Mouse (Mus musculus) intestine, postnatal 0 days (tissue): ENCODE data around the gene Ptpn11. TPM values are rescaled to one million over a fixed set of nuclear protein-coding genes. Genes with fewer than 3 reads are reported as not detected.

Experiments
- ATAC-seq: fragments of 200-750 bp; cut with Nextera tagmentation; 2 replicates; pipeline ENCODE4 v1.8.0; 2017; ENCODE audit warnings: mild to moderate bottlenecking, moderate TSS enrichment, moderate library complexity
- H3K27ac ChIP-seq: fragments of 300-500 bp; sonication (generic); 2 replicates; pipeline ENCODE4 v1.5.1; 2014; ENCODE audit warnings: mild to moderate bottlenecking, low read depth, low read length, moderate library complexity
- H3K27me3 ChIP-seq: fragments of 300-500 bp; sonication (generic); replicated peaks from 2 replicates; pipeline ENCODE4 v1.6.1; 2014; ENCODE audit warnings: low read length, mixed read lengths; ENCODE audit not compliant: control insufficient read depth, insufficient read depth
- H3K36me3 ChIP-seq: fragments of 300-500 bp; sonication (generic); 2 replicates; pipeline ENCODE4 v1.6.1; 2014; ENCODE audit warnings: mild to moderate bottlenecking, moderate library complexity; ENCODE audit not compliant: control insufficient read depth, insufficient read depth
- H3K4me1 ChIP-seq: fragments of 300-500 bp; sonication (generic); replicated peaks from 2 replicates; pipeline ENCODE4 v1.6.1; 2014; ENCODE audit warnings: antibody characterized with exemption, low read length, mixed read lengths; ENCODE audit not compliant: control insufficient read depth, insufficient read depth
- H3K4me2 ChIP-seq: fragments of 300-500 bp; sonication (generic); replicated peaks from 2 replicates; pipeline ENCODE4 v1.6.1; 2014; ENCODE audit warnings: low read depth, mild to moderate bottlenecking, moderate library complexity
- H3K4me3 ChIP-seq: fragments of 300-500 bp; sonication (generic); 2 replicates; pipeline ENCODE4 v1.5.1; 2014; ENCODE audit warnings: low read depth, low read length
- H3K9ac ChIP-seq: fragments of 300-500 bp; sonication (generic); 2 replicates; pipeline ENCODE4 v1.6.1; 2014; ENCODE audit warnings: mild to moderate bottlenecking, low read depth, low read length
- H3K9me3 ChIP-seq: fragments of 300-500 bp; sonication (generic); 2 replicates; pipeline ENCODE4 v1.6.1; 2016; ENCODE audit warnings: mixed run types; ENCODE audit not compliant: control insufficient read depth
- CTCF ChIP-seq: sonication (generic); IDR thresholded peaks from 2 replicates; pipeline ENCODE4 v1.5.1; 2016; ENCODE audit warnings: low read depth, mild to moderate bottlenecking, control low read depth, antibody characterized with exemption, moderate library complexity
- WGBS: fragments of 180-500 bp; shearing (Covaris S2); extraction: QIAGEN DNeasy Blood & Tissue Kit; methylation state at CpG from one replicate; pipeline ENCODE4 v1.1.7; 2014; 5-methylcytosine and 5-hydroxymethylcytosine counted together
- polyA plus RNA-seq: library from polyadenylated mRNA; unstranded; fragments of >200 nt; fragmentation: Nextera tagmentation; extraction: Ambion mirVana; gene quantifications from 2 replicates; pipeline ENCODE4 v1.2.1, GENCODE M21; 2015

Ptpn11 gene
- polyA plus RNA-seq, 1 experiment from 2014 or later, result 14.0 TPM

DNA sequence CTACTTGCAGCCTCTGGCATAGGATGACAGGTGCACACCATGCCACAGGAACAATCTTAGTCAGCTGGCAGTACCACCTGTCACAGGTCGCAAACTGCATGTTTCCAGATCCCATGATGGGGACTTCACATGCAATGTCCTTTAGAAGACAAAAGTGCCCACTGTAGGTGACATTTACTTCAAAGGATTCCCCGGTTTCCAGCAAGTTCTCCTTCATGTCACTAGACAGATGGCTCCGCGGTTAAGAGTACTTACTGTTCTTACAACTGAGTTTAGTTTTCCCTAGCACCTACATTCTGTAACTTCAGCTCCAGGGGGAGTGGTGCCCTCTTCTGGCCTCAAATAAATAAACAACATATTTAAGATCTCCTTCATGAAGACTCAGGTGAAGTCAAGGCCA, 18.4 kb downstream of the Ptpn11 start:
- no peak overlapping the region for H3K4me2 ChIP-seq
- H3K27ac ChIP-seq, result no peak overlapping the region
- no peak overlapping the region for H3K9ac ChIP-seq
- ATAC-seq, result no peak
- WGBS, result 92% methylated on average over 4 of the region's 4 CpGs
- H3K27me3 ChIP-seq, result no peaks in the 10 kb centered on the region
- H3K36me3 ChIP-seq, result peaks cover 25% of the 10 kb centered on the region
- H3K9me3 ChIP-seq, result no peaks in the 10 kb centered on the region
- no peak overlapping the region for H3K4me3 ChIP-seq
- H3K4me1 ChIP-seq, result no peaks in the 10 kb centered on the region; the same call in 1 of the 2 replicates
- TF ChIP-seq CTCF, result peak; percentile 49

DNA sequence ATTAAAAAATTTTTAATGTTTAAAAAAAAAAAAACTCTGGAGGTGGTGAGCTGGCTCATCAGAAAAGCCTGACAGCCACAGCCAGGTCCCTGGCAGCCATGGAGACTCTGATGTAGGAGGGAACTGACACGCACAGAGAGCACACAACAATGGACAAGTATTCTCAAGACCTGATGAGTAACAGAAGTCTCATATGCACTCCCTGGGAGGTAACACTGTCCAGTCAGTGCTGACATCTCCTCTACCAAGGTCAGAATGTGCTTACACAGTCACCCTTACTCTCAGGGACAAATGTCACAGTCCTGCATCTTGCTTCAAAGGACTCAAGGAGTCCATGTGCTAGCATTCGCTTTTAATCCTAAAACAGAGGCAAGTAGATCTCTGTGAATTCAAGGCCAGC, 21.6 kb downstream of the Ptpn11 start:
- Histone ChIP-seq H3K9me3 (no peaks in the 10 kb centered on the region), H3K27ac (no peak overlapping the region), H3K4me2 (no peak overlapping the region), H3K9ac (no peak overlapping the region), H3K4me1 (no peaks in the 10 kb centered on the region), H3K27me3 (no peaks in the 10 kb centered on the region), H3K36me3 (peaks cover 52% of the 10 kb centered on the region), H3K4me3 (no peak overlapping the region)
- no peak for ATAC-seq
- no peak for TF ChIP-seq CTCF
- 86% methylated on average over 2 of the region's 2 CpGs for WGBS

DNA sequence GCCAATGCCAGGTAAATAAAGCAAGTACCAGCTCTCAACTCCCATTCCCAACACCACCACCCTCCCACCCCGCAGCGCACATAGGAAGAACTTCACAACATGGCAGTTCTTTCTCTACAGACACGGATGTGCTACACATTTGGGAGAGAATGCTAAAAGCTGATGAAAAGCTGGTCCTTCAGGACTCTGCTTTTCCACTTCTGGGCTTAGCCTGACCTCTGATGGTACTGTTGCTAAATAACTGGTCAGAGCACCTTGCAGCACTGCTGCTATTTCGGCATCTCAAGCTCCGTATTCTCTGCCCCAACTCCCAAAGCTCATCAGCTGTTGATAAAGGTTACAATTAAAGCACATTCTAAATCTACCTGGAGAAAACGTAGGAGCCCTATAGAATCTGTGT, 24.3 kb downstream of the Ptpn11 start:
- H3K4me1 ChIP-seq, result no peaks in the 10 kb centered on the region
- peaks cover 76% of the 10 kb centered on the region for H3K36me3 ChIP-seq
- no peak overlapping the region for H3K4me3 ChIP-seq
- H3K27ac ChIP-seq, result no peak overlapping the region
- no peak overlapping the region for H3K9ac ChIP-seq
- ATAC-seq, result no peak
- 97% methylated on average over 6 of the region's 6 CpGs for WGBS
- H3K4me2 ChIP-seq, result no peak overlapping the region
- no peaks in the 10 kb centered on the region for H3K27me3 ChIP-seq
- TF ChIP-seq CTCF, result no peak
- no peaks in the 10 kb centered on the region for H3K9me3 ChIP-seq

DNA sequence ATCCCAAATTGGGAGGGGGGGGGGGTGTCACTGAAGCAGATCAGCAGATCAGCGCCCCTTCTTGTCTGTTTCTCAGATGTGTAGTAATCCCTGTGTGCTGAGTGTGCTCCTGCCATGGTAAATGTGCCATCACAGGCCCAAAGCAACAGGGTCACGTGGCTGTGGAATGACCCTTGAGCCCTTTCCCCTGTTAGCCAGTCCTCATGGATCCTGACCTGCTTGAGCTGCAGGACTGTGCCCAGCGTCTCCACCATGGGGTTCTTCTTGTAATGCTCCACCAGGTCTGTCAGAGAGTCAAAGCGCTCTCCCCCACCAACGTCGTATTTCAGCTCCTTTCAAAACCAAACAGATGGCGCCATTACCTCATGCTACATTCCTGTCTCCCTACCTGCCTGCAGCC, 28.3 kb downstream of the Ptpn11 start:
- Histone ChIP-seq H3K27ac (no peak overlapping the region), H3K9me3 (no peaks in the 10 kb centered on the region), H3K36me3 (peaks cover 82% of the 10 kb centered on the region), H3K9ac (no peak overlapping the region), H3K4me3 (no peak overlapping the region), H3K4me1 (no peaks in the 10 kb centered on the region), H3K27me3 (no peaks in the 10 kb centered on the region), H3K4me2 (no peak overlapping the region)
- no peak for ATAC-seq
- WGBS, result 83% methylated on average over 7 of the region's 7 CpGs
- TF ChIP-seq CTCF, result no peak

DNA sequence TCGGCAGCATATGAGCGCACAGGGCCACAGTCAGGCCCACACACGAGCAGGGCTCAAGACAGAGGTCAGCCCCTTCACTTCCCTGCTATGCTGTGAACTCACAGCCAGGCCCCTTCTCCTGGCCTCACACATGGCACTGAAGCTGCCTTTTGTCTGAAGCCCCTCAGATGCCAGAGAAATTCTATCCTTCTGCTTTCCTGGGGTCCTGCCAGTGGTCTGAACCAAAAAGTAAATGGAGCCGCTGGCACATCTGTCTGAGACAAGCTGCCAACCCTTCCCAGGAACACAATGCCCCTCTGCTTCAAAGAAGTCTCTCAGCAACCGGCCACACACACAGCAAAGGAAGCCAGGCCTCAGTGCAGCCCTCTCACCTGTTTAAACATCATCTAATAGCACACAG, 28.9 kb downstream of the Ptpn11 start:
- TF ChIP-seq CTCF, result no peak
- H3K36me3 ChIP-seq, result peaks cover 77% of the 10 kb centered on the region
- H3K9ac ChIP-seq, result no peak overlapping the region
- no peak overlapping the region for H3K4me2 ChIP-seq
- no peaks in the 10 kb centered on the region for H3K27me3 ChIP-seq
- ATAC-seq, result no peak
- H3K27ac ChIP-seq, result no peak overlapping the region
- no peak overlapping the region for H3K4me3 ChIP-seq
- no peaks in the 10 kb centered on the region for H3K9me3 ChIP-seq
- 88% methylated on average over 5 of the region's 5 CpGs for WGBS
- H3K4me1 ChIP-seq, result no peaks in the 10 kb centered on the region

DNA sequence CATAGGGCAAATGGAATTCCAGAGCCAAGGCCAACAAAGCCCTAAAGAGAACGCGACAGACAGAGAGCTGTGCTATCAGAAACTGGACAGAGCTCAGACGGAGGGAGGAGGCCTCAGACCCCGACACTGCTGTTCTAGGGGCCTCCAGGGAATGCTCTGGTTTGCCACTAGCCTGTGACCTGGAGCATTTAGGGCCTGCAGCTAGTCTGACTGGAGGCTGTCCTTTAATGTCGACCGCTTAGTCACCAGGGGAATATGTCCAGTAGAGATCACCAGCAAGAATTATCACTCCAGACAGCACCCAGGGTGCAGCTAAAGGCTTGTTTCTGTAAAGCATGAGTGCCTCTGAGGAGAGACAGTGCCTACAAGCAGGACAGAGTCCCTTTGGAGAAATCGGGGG, 32.2 kb downstream of the Ptpn11 start:
- Histone ChIP-seq H3K9ac (no peak overlapping the region), H3K4me3 (no peak overlapping the region)

DNA sequence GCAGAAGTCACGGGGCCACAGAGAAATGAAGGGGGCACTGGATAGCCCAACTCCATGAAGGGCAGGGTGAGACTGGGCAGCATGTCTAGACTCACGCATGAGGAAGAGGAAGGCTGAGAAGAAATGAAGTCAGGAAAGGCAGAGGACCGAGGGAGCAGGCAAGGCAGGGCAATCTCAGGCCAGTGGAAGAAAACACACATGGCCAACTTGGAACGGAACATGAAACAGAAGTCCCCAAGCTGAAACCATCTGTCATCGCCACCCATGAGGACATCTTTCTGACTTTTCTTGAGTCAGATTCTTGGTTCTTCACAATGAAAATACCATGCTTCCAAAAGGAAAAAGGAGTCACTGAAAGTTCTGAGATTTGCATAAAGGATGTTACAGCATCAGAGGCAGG, 33.7 kb downstream of the Ptpn11 start:
- Histone ChIP-seq H3K9ac (no peak overlapping the region), H3K4me1 (no peaks in the 10 kb centered on the region), H3K4me2 (no peak overlapping the region), H3K9me3 (no peaks in the 10 kb centered on the region), H3K27ac (no peak overlapping the region), H3K27me3 (no peaks in the 10 kb centered on the region), H3K4me3 (no peak overlapping the region), H3K36me3 (peaks cover 63% of the 10 kb centered on the region)
- ATAC-seq, result no peak
- WGBS, result 95% methylated on average over 5 of the region's 5 CpGs
- TF ChIP-seq CTCF, result no peak

More for the DNA sequence above, 32.2 kb downstream of the Ptpn11 start:
- no peak overlapping the region for H3K27ac ChIP-seq
- no peak for TF ChIP-seq CTCF
- no peak overlapping the region for H3K4me2 ChIP-seq
- H3K9me3 ChIP-seq, result no peaks in the 10 kb centered on the region
- WGBS, result 90% methylated on average over 7 of the region's 7 CpGs
- no peaks in the 10 kb centered on the region for H3K4me1 ChIP-seq
- H3K36me3 ChIP-seq, result peaks cover 63% of the 10 kb centered on the region
- no peaks in the 10 kb centered on the region for H3K27me3 ChIP-seq
- ATAC-seq, result no peak
